Mouse (Mus musculus) large intestine, adult 2 months (tissue): ENCODE measurements around the gene Tmem192. TPM values are rescaled to one million over a fixed set of nuclear protein-coding genes. Genes with fewer than 3 reads are reported as not detected.
"Not testable (repeated sequence)": the region's sequence is repeated elsewhere in the genome, so short reads cannot be mapped to it uniquely, and the experiment has no call there.

Experiments used
- DNase-seq: peaks from one replicate; pipeline ENCODE4 v3.0.0-alpha.2; 2012; ENCODE audit warnings: low read depth, low spot score
- WGBS: fragments of 180-500 bp; shearing (Covaris S2); methylation state at CpG from one replicate; pipeline ENCODE4 v1.1.7; 2018; 5-methylcytosine and 5-hydroxymethylcytosine counted together
- polyA plus RNA-seq: library from polyadenylated mRNA; depleted of rRNA; stranded (reverse); fragments of >200 nt; gene quantifications from 2 replicates; pipeline ENCODE4 v1.2.3, GENCODE M21; 2012; rRNA removed

The Tmem192 gene
- polyA plus RNA-seq, 1 experiment = 30.1 TPM

DNA sequence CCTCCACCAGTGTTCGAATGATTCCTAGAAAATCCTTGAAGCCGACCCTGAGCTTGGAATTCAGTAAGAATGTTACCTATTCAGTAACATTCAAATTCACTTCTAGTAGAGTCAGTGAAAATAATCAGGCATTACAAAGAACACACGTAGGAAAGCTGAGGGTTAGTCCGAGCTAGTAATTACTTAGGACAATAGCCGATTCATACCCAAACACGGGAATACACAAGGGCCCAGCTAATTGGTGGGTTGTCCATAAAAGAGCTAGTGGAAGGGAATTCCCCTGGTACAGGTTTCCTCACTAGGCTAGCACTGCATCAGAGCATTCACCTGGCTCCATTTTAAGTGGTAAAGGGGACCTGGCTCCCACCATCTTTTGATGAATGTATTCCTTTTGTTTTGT lies 5.1 kb downstream of the Tmem192 start:
- no peak for DNase-seq
- WGBS = 94% methylated on average over 6 of the region's 6 CpGs

DNA sequence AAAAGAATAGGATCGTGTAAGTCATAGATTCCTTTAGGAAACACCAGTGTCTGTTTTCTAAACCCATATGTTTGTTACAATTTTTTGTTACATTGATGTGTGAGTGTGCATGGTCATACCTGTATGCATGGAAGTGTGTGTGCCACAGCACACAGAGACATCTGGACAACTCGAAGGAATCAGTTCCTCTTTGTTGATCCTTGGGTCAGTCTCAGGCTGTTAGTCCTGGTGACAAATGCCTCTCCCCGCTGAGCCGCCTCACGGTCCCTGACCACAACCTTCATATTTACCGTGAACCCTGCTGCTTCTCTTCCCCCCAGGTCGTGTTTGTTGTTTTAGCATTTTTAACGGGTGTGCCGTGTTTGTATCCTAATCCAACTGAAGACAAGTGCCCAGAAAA lies 12.0 kb downstream of the Tmem192 start:
- WGBS = 85% methylated on average over 9 of the region's 9 CpGs
- DNase-seq = no peak

DNA sequence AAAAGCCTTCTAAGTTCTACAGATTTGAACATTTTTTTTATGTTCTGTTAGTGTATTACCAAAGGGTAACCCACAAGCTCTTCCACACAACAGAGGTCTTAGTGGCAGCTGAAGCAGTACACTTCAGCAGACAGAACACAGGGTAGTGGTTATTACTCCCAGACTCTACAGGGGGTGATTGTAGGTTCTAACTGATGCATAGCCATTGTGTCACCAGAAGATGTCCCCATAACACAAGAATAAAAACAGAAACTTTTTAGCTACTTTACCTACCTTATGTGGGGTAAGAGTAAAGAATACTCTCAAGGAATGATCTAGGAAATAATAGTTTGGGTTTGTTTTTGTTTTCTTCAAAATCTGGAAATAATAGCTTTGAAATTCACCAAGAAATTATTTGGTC lies 15.9 kb downstream of the Tmem192 start:
- no peak for DNase-seq

DNA sequence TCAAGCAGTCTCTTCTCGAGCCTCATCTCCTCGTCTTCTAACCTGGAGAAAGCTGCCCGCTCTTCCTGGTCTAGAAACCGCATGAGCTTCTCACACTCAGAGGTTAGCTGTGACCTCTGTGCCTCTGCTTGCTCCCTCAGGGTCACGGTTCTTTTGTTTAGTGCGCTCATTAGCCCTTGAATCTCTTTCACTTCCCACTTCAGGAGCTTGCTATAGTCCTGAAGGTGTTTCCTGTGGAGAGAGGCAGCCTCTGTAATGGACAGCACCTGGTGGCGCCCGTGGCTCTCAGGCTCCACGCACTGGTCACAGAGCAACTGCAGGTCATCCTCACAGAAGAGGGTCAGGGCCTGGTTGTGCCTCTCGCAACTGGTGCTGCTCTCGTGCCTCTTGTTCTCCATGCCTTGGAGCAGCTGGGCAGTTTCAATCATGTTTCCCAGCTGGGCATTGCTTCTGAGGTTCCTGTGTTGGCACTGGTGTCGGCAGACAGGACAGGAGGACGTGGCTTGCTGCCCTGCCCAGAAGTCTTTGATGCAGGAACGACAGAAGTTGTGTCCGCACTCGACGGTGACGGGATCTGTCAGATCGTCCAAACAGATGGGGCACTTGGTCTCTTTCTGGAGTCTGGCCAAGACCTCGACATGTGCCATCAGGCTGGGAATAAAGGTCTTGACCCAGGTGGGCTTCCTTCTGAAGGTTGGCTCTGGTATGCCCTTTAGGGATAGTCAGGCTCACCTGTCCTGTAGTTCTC lies 36.3 kb downstream of the Tmem192 start:
- 68% methylated on average over 20 of the region's 20 CpGs for WGBS
- DNase-seq = no peak

DNA sequence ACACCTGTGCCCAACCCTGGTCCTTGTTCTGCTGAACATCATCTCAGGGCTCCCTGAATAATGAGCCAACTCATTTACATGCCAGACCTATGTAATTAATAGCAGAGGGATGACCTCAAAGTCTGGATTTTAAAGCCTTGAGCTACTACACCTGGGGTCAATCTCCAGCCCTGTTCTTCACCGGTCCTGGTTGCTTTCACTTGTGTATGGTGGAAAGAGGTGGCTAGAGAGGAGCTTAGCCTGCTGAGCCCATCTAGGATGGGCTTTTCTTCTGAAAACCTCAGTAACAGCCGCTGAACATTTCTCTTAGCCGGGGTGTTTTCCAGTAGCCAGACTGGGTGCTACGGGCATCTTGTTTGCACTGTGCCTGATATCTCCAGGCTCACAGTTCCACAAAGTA lies 40.7 kb downstream of the Tmem192 start, which contains the start of gene Trim75:
Trim75 (minus strand) TSS at position 101 of the 400 bp plus-strand sequence.
- no peak for DNase-seq
- 87% methylated on average over 4 of the region's 4 CpGs for WGBS

DNA sequence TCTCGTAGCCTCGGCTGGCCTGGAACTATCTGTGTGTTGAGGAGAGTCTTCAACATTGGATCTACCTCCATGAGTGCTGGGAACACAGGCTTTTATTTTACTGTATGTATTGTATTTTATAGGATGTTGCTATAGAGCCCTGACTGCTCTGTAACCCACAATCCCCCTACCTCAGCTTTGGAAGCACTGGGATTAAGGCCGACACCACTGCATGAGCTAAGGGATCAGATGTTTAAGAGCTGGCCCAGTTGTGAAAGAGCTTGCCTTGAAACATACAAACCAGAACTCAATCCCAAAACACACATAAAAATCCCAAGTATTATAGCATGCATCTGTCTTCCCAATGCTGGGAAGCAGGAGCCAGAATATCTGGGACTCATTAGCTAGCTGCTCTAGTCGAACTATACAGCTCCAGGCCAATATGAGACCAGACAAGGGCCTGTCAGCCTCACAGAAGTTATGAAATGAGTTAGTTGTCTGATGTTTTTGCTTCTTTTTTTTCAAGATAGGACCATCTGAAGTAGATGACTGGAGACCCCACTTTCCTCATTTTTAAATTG lies 51.9 kb downstream of the Tmem192 start:
- 79% methylated on average over 4 of the region's 4 CpGs for WGBS

GRCm38 (mm10) chr8:65007616-65008015 lies 60.6 kb downstream of the Tmem192 start:
- not testable (repeated sequence) for DNase-seq
- 85% methylated on average over 6 of the region's 6 CpGs for WGBS

More for the DNA sequence above, 51.9 kb downstream of the Tmem192 start:
- no peak for DNase-seq

- WGBS = 90% methylated on average over 8 of the region's 8 CpGs
Observed at GRCm38 (mm10) chr8:65018423-65018822, 71.4 kb downstream of the Tmem192 start, which contains the start of the genes Trim61 and Trim60. Gene Trim61, minus strand, starts transcription at chr8:65018523. Gene Trim60, minus strand, starts transcription at chr8:65018584.

More at GRCm38 (mm10) chr8:65018423-65018822, 71.4 kb downstream of the Tmem192 start, which contains the start of the genes Trim61 and Trim60:
- DNase-seq = no peak

Other genes starting within 250 kb of the Tmem192 start
- 32.2 and 55.1 TPM in 2 replicates for gene Msmo1, start 213.4 kb upstream of the Tmem192 start, polyA plus RNA-seq
- 10.2 and 12.3 TPM in 2 replicates for gene Klhl2, start 97.2 kb upstream of the Tmem192 start, polyA plus RNA-seq
- not detected in 2 replicates for gene Trim75, start 40.6 kb downstream of the Tmem192 start, polyA plus RNA-seq
- not detected in 2 replicates for gene Trim61, start 71.3 kb downstream of the Tmem192 start, polyA plus RNA-seq
- not detected in 2 replicates for gene Trim60, start 71.4 kb downstream of the Tmem192 start, polyA plus RNA-seq
- not detected in 2 replicates for gene Apela, start 90.2 kb downstream of the Tmem192 start, polyA plus RNA-seq
- gene Gm10663, start 127.8 kb downstream of the Tmem192 start, polyA plus RNA-seq = not detected in 2 replicates
- gene BC030870, start 182.4 kb downstream of the Tmem192 start, polyA plus RNA-seq = 7.6 and 10.4 TPM in 2 replicates